Mouse (Mus musculus) urinary bladder, postnatal 25 days (tissue): Measurements from ENCODE around the gene Aldh1l2.

Source experiments
- DNase-seq: peaks from one replicate; pipeline ENCODE4 v3.0.0; 2022; ENCODE audit warnings: low spot score

Gene Aldh1l2

GRCm38 (mm10) chr10:83457531-83457930 is 76.4 kb downstream of the Aldh1l2 start:
- DNase-seq = no peak

GRCm38 (mm10) chr10:83448582-83448981 is 85.4 kb downstream of the Aldh1l2 start:
- no peak for DNase-seq
